26 mouse cellular contexts compared by ENCODE assay signal in genomic region chr7:65869173-65869572, GRCm38 (mm10). TPM values are rescaled to one million over a fixed set of nuclear protein-coding genes. Genes with fewer than 3 reads are reported as not detected.
A peak's percentile ranks its signal among the peaks of the same experiment; 100 is the strongest.
DNase-seq lines count a peak whose midpoint lies in the region; ATAC-seq and TF ChIP-seq lines count a peak whose summit lies in the region.
"Had no signal": no experiment of that assay in that cellular context is flagged by ENCODE, and none has a peak within 500 bp of the region (broad histone marks: within the 10 kb centered on the region; RNA-seq: fewer than 3 reads in every experiment).

No protein-coding gene starts in this region.

- no peak overlapping the region for H3K4me3 ChIP-seq in gastrocnemius, adult 2 months
- H3K4me3 ChIP-seq in ES-E14 (ENCODE audit: insufficient read depth in 1 of 2, low read depth in 1 of 2, low read length in 2 of 2, poor library complexity in 1 of 2, severe bottlenecking in 1 of 2) = no peak overlapping the region
- H3K4me3 ChIP-seq: embryonic facial prominence, embryonic 13.5 days; forebrain, embryonic 10.5 days; forebrain, embryonic 15.5 days; heart, embryonic 15.5 days; left cerebral cortex, adult 2 months; limb, embryonic 13.5 days; liver, embryonic 13.5 days; megakaryocyte, embryonic 14.5 days; midbrain, embryonic 13.5 days had no signal

- no peaks in the 10 kb centered on the region for H3K36me3 ChIP-seq in ES-E14 (ENCODE audit: control insufficient read depth, insufficient read depth, low read length, poor library complexity, severe bottlenecking)
- H3K36me3 ChIP-seq: embryonic facial prominence, embryonic 13.5 days; forebrain, embryonic 10.5 days; forebrain, embryonic 15.5 days; heart, embryonic 15.5 days; limb, embryonic 13.5 days; liver, embryonic 13.5 days; midbrain, embryonic 13.5 days had no signal

- H3K27ac ChIP-seq in gastrocnemius, adult 2 months = peak overlapping the region; percentile 48
- no peak overlapping the region for H3K27ac ChIP-seq in ES-E14 (ENCODE audit: insufficient read depth, low read depth, low read length, poor library complexity, severe bottlenecking)
- H3K27ac ChIP-seq: embryonic facial prominence, embryonic 13.5 days; forebrain, embryonic 10.5 days; forebrain, embryonic 15.5 days; heart, embryonic 15.5 days; hindbrain, embryonic 14.5 days; limb, embryonic 13.5 days; liver, embryonic 13.5 days; midbrain, embryonic 13.5 days had no signal

- no peak for TF ChIP-seq CTCF in gastrocnemius, adult 2 months (IDR thresholded peaks at IDR 0.05)

- peaks cover 8 to 57% of the 10 kb centered on the region in 2 experiments; a peak in 3 of 4 replicates for H3K4me1 ChIP-seq in ES-E14 (ENCODE audit: control insufficient read depth in 2 of 2, insufficient read depth in 2 of 2, low read length in 2 of 2, poor library complexity in 1 of 2)
- H3K4me1 ChIP-seq: megakaryocyte, embryonic 14.5 days had no signal

- intact Hi-C loops in gastrocnemius, adult 2 months (cut with DNase I) = no loop called here
- intact Hi-C loops in heart, postnatal 14 days (cut with DNase I) = no loop called here

- no peaks in the 10 kb centered on the region for H3K9me3 ChIP-seq in ES-E14 (ENCODE audit: control insufficient read depth, insufficient read depth, low read depth, low read length)
- H3K9me3 ChIP-seq: embryonic facial prominence, embryonic 13.5 days; forebrain, embryonic 10.5 days; forebrain, embryonic 15.5 days; heart, embryonic 15.5 days; limb, embryonic 13.5 days; liver, embryonic 13.5 days; megakaryocyte, embryonic 14.5 days; midbrain, embryonic 13.5 days had no signal

- peak overlapping the region; percentile 13; the same call in 1 of the 2 replicates for H3K9ac ChIP-seq in ES-E14 (ENCODE audit: insufficient read depth, low read depth, low read length, poor library complexity, severe bottlenecking)
- H3K9ac ChIP-seq: embryonic facial prominence, embryonic 13.5 days; forebrain, embryonic 15.5 days; heart, embryonic 15.5 days; hindbrain, embryonic 14.5 days; limb, embryonic 13.5 days; liver, embryonic 13.5 days; midbrain, embryonic 13.5 days had no signal

- DNase-seq in gastrocnemius, adult 2 months = peak; percentile 67
- no peak for DNase-seq in gastrocnemius, postnatal 10 days
- DNase-seq in heart, adult 9 months (ENCODE audit: low spot score in 2 of 2) = peak; percentile 52 to 54
- no peak for DNase-seq in heart, postnatal 4 days
- DNase-seq in ES-E14 (ENCODE audit: low read depth, low spot score) = no peak
- DNase-seq in heart, postnatal 14 days = peak; percentile 40 to 51
- DNase-seq in thymus, postnatal 0 days (ENCODE audit: low spot score) = no peak
- DNase-seq: cerebellum, adult 11-12 months; cerebellum, adult 9-11 months; kidney, postnatal 14 days; liver, embryonic 13.5 days; lung, postnatal 4 days had no signal

- ATAC-seq in granulocyte monocyte progenitor cell, adult 5-6 weeks (replicated peaks; ENCODE audit: poor library complexity, severe bottlenecking) = no peak
- ATAC-seq: forebrain, embryonic 15.5 days; intestine, postnatal 0 days; lung, postnatal 0 days; midbrain, embryonic 13.5 days had no signal

- in situ Hi-C loops in ES-E14 (cut with MboI; ENCODE audit: low sequenced_read_pairs in 2 of 2, unreplicated experiment in 2 of 2) = no loop called here

TF ChIP-seq in ES-E14, 5 proteins besides CTCF, POLR2A, EP300 and RAD21:
- TF ChIP-seq ZC3H11A (IDR thresholded peaks at IDR 0.05; ENCODE audit: borderline replicate concordance, low read depth, low read length) (no peak), MAFK (IDR thresholded peaks at IDR 0.05; ENCODE audit: insufficient read depth, low read depth, low read length) (no peak), ZNF384 (IDR thresholded peaks at IDR 0.05; ENCODE audit: low read depth, low read length) (no peak), CHD2 (IDR thresholded peaks at IDR 0.05; ENCODE audit: low read depth, low read length) (no peak), HCFC1 (IDR thresholded peaks at IDR 0.05; ENCODE audit: borderline replicate concordance, insufficient read depth, low read length) (no peak)

RNA-seq across cellular contexts. Expression of gene Pcsk6, which starts 7.6 kb away (rescaled TPM):
- 10 to 100 TPM; 17.7 to 20.8 TPM for total RNA-seq in gastrocnemius, adult 2 months (2021)
- total RNA-seq in gastrocnemius, postnatal 10 days (2021) = 10 to 100 TPM; 41.3 to 57.6 TPM
- total RNA-seq in heart, postnatal 4 days (2021) = 10 to 100 TPM; 32.7 to 39.8 TPM
- total RNA-seq in ES-E14 (2012; rRNA removed) = 62.6 and 106 TPM in 2 replicates
- total RNA-seq in heart, postnatal 14 days (2021) = 10 to 100 TPM; 62.8 to 69.7 TPM
- 0.93 and 1.2 TPM in 2 replicates for polyA plus RNA-seq in thymus, postnatal 0 days (2015; fragmentation: Nextera tagmentation; extraction: Ambion mirVana)
- not detected in 2 replicates for total RNA-seq in granulocyte monocyte progenitor cell, adult 5-6 weeks (2014; fragmentation: Nextera tagmentation)
- not detected in 2 replicates for total RNA-seq in granulocyte monocyte progenitor cell, adult 5-6 weeks (2017)
- total RNA-seq: hematopoietic stem cell, adult 5-6 weeks; monocyte, adult 5-6 weeks had no signal

Comparison
In these comparisons a context has a peak if more than half of its experiments do, and no peak if none do; other contexts are left out.
1. DNase-seq: peak in gastrocnemius, adult 2 months (single experiment), heart, adult 9 months (2 of 2) and heart, postnatal 14 days (2 of 2); none in gastrocnemius, postnatal 10 days (single experiment), heart, postnatal 4 days (single experiment), ES-E14 (single experiment) and thymus, postnatal 0 days (single experiment).
2. RNA of gene Pcsk6, which starts 7.6 kb away (total RNA-seq): 62.8 to 69.7 TPM in heart, postnatal 14 days, 62.6 to 106 TPM in ES-E14, 41.3 to 57.6 TPM in gastrocnemius, postnatal 10 days, 32.7 to 39.8 TPM in heart, postnatal 4 days and 17.7 to 20.8 TPM in gastrocnemius, adult 2 months; not detected in granulocyte monocyte progenitor cell, adult 5-6 weeks; every median in the first group is over 10 times any median in the second.